Mouse (Mus musculus): ENCODE measurements around the gene Lrig2. TPM values are rescaled to one million over a fixed set of nuclear protein-coding genes. Genes with fewer than 3 reads are reported as not detected.
A peak's percentile ranks its signal among the peaks of the same experiment; 100 is the strongest.

The Lrig2 gene
- polyA plus RNA-seq, 1 experiment from 2014 or later, result 20.9 TPM

DNA sequence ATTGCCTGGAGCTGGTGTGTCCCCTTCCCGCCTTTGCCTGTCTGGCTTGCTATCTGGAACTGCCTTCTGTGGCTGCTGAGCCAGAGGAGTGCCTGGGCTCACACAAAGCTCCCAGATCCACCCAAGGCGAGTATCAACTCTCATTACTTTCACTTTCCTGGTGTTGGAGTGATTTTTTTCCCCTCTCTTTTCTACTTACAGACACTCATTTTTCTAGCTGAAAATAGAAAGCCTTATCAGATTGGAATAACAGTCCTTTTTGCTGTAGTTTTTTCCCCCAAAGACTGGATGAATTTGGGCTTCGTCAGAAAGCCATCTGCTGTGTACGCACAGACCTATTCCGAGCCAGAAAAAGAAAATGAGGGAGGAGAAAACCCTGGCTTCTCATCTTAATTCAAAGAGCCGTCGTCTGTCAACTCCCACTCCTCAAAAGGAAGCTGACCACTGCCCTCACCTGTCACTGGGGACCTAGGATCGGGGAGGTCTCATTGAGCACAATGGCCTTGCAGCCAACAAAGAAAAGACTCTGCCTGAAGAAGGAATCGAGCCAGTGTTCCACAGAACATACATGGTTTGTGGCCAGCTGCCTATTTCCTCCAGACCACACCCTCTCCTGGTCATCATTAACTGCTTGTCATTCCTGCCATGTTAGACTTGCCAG, 127.9 kb downstream of the Lrig2 start:
- H3K9me3 ChIP-seq (replicated peaks; ENCODE audit: control insufficient read depth, low read length), result no peaks in the 10 kb centered on the region
- H3K9ac ChIP-seq (ENCODE audit: low read length), result no peak overlapping the region; the same call in 1 of the 2 replicates
- no peaks in the 10 kb centered on the region for H3K36me3 ChIP-seq (ENCODE audit: control insufficient read depth, insufficient read depth, low read length)
- H3K27me3 ChIP-seq (replicated peaks; ENCODE audit: control insufficient read depth, insufficient read depth, low read length), result no peaks in the 10 kb centered on the region
- peaks cover 10% of the 10 kb centered on the region for H3K4me1 ChIP-seq (ENCODE audit: control insufficient read depth, insufficient read depth, low read length)
- peak; percentile 68 for DNase-seq (ENCODE audit: low spot score)
- WGBS, result 46% methylated on average over 9 of the region's 9 CpGs
- H3K4me2 ChIP-seq (ENCODE audit: low read length), result no peak overlapping the region
- peak; percentile 74; the same call in 1 of the 2 replicates for ATAC-seq
- H3K27ac ChIP-seq (ENCODE audit: low read depth, low read length), result peak overlapping the region; percentile 74
- H3K4me3 ChIP-seq (ENCODE audit: low read depth, low read length), result no peak overlapping the region

DNA sequence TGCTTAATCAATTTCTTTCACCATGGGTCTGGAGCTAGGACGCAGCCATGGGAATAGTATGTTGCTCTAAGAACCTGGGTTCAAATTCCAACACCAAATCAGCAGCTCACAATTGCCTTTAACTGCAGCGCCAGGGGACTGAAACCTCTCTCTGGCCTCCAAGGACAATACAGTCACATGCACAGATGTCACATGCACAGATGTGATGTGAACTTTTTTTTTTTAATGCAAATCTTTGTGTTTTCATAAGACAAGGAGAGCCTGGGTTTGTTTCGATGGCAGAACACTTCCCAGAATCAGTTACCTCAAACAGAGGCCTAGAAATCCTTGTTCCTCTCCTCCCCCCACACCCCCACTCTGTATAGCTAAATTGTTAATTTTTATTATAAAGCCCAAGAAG, 133.5 kb downstream of the Lrig2 start:
- Histone ChIP-seq H3K4me1 (ENCODE audit: control insufficient read depth, insufficient read depth, low read length) (no peaks in the 10 kb centered on the region), H3K4me2 (ENCODE audit: low read length) (no peak overlapping the region), H3K4me3 (ENCODE audit: low read depth, low read length) (no peak overlapping the region), H3K9me3 (replicated peaks; ENCODE audit: control insufficient read depth, low read length) (no peaks in the 10 kb centered on the region), H3K9ac (ENCODE audit: low read length) (no peak overlapping the region), H3K27me3 (replicated peaks; ENCODE audit: control insufficient read depth, insufficient read depth, low read length) (no peaks in the 10 kb centered on the region), H3K36me3 (ENCODE audit: control insufficient read depth, insufficient read depth, low read length) (no peaks in the 10 kb centered on the region), H3K27ac (ENCODE audit: low read depth, low read length) (no peak overlapping the region)
- DNase-seq (ENCODE audit: low spot score), result no peak
- WGBS, result 75% methylated on average over 3 of the region's 3 CpGs
- no peak for ATAC-seq

GRCm38 (mm10) chr3:104373907-104374306, 137.8 kb downstream of the Lrig2 start:
- no peaks in the 10 kb centered on the region for H3K27me3 ChIP-seq (replicated peaks; ENCODE audit: control insufficient read depth, insufficient read depth, low read length)
- H3K27ac ChIP-seq (ENCODE audit: low read depth, low read length), result no peak overlapping the region
- no peak overlapping the region for H3K4me3 ChIP-seq (ENCODE audit: low read depth, low read length)
- no peak for ATAC-seq
- H3K9me3 ChIP-seq (replicated peaks; ENCODE audit: control insufficient read depth, low read length), result no peaks in the 10 kb centered on the region
- 84% methylated on average over 8 of the region's 8 CpGs for WGBS
- H3K4me2 ChIP-seq (ENCODE audit: low read length), result no peak overlapping the region
- no peaks in the 10 kb centered on the region for H3K36me3 ChIP-seq (ENCODE audit: control insufficient read depth, insufficient read depth, low read length)
- no peak overlapping the region for H3K9ac ChIP-seq (ENCODE audit: low read length)
- DNase-seq (ENCODE audit: low spot score), result no peak
- H3K4me1 ChIP-seq (ENCODE audit: control insufficient read depth, insufficient read depth, low read length), result no peaks in the 10 kb centered on the region

DNA sequence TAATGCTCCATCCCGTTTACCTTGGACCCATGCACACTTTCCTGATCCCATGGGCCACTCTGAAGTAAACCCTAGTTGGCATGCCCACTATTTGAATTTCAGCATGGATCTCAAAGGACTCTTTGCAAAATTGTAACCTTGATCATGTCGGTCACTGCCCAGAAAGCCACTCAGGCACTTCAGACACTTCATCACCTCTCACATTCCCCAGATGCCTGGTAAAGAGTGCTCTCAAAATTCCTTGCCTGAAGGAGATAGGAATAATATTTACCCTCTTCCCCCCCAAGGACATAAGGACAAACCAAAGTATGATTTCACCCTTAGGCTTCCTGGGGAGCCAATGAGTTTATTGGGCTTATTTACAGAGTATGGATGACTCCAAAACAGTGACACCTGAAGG, 139.3 kb downstream of the Lrig2 start:
- DNase-seq (ENCODE audit: low spot score), result no peak
- no peak overlapping the region for H3K27ac ChIP-seq (ENCODE audit: low read depth, low read length)
- no peak overlapping the region for H3K4me2 ChIP-seq (ENCODE audit: low read length)
- no peak overlapping the region for H3K4me3 ChIP-seq (ENCODE audit: low read depth, low read length)
- no peaks in the 10 kb centered on the region for H3K36me3 ChIP-seq (ENCODE audit: control insufficient read depth, insufficient read depth, low read length)
- H3K9me3 ChIP-seq (replicated peaks; ENCODE audit: control insufficient read depth, low read length), result no peaks in the 10 kb centered on the region
- H3K9ac ChIP-seq (ENCODE audit: low read length), result no peak overlapping the region
- no peaks in the 10 kb centered on the region for H3K4me1 ChIP-seq (ENCODE audit: control insufficient read depth, insufficient read depth, low read length)
- 93% methylated on average over 2 of the region's 2 CpGs for WGBS
- no peaks in the 10 kb centered on the region for H3K27me3 ChIP-seq (replicated peaks; ENCODE audit: control insufficient read depth, insufficient read depth, low read length)
- ATAC-seq, result no peak

GRCm38 (mm10) chr3:104367912-104368311, 143.8 kb downstream of the Lrig2 start:
- Histone ChIP-seq H3K27me3 (replicated peaks; ENCODE audit: control insufficient read depth, insufficient read depth, low read length) (no peaks in the 10 kb centered on the region), H3K27ac (ENCODE audit: low read depth, low read length) (no peak overlapping the region), H3K9ac (ENCODE audit: low read length) (no peak overlapping the region), H3K36me3 (ENCODE audit: control insufficient read depth, insufficient read depth, low read length) (no peaks in the 10 kb centered on the region), H3K9me3 (replicated peaks; ENCODE audit: control insufficient read depth, low read length) (no peaks in the 10 kb centered on the region), H3K4me3 (ENCODE audit: low read depth, low read length) (no peak overlapping the region), H3K4me2 (ENCODE audit: low read length) (no peak overlapping the region), H3K4me1 (ENCODE audit: control insufficient read depth, insufficient read depth, low read length) (no peaks in the 10 kb centered on the region)
- ATAC-seq, result no peak
- no peak for DNase-seq (ENCODE audit: low spot score)
- 82% methylated on average over 2 of the region's 2 CpGs for WGBS

- no peaks in the 10 kb centered on the region for H3K4me1 ChIP-seq (ENCODE audit: control insufficient read depth, insufficient read depth, low read length)
- WGBS, result 86% methylated on average over 8 of the region's 8 CpGs
These were observed 149.9 kb downstream of the Lrig2 start for GRCm38 (mm10) chr3:104361814-104362213.

GRCm38 (mm10) chr3:104360325-104360724, 151.4 kb downstream of the Lrig2 start:
- Histone ChIP-seq H3K4me2 (ENCODE audit: low read length) (no peak overlapping the region), H3K4me3 (ENCODE audit: low read depth, low read length) (no peak overlapping the region), H3K27ac (ENCODE audit: low read depth, low read length) (no peak overlapping the region), H3K36me3 (ENCODE audit: control insufficient read depth, insufficient read depth, low read length) (no peaks in the 10 kb centered on the region), H3K9me3 (replicated peaks; ENCODE audit: control insufficient read depth, low read length) (no peaks in the 10 kb centered on the region), H3K9ac (ENCODE audit: low read length) (no peak overlapping the region), H3K4me1 (ENCODE audit: control insufficient read depth, insufficient read depth, low read length) (no peaks in the 10 kb centered on the region), H3K27me3 (replicated peaks; ENCODE audit: control insufficient read depth, insufficient read depth, low read length) (no peaks in the 10 kb centered on the region)
- no peak for ATAC-seq
- no peak for DNase-seq (ENCODE audit: low spot score)
- WGBS, result 86% methylated on average over 5 of the region's 5 CpGs

More at GRCm38 (mm10) chr3:104361814-104362213, 149.9 kb downstream of the Lrig2 start:
- H3K4me3 ChIP-seq (ENCODE audit: low read depth, low read length), result no peak overlapping the region
- no peaks in the 10 kb centered on the region for H3K9me3 ChIP-seq (replicated peaks; ENCODE audit: control insufficient read depth, low read length)
- H3K27me3 ChIP-seq (replicated peaks; ENCODE audit: control insufficient read depth, insufficient read depth, low read length), result no peaks in the 10 kb centered on the region
- DNase-seq (ENCODE audit: low spot score) (no peak), ATAC-seq (no peak)
- no peak overlapping the region for H3K27ac ChIP-seq (ENCODE audit: low read depth, low read length)
- H3K4me2 ChIP-seq (ENCODE audit: low read length), result no peak overlapping the region
- H3K36me3 ChIP-seq (ENCODE audit: control insufficient read depth, insufficient read depth, low read length), result no peaks in the 10 kb centered on the region
- H3K9ac ChIP-seq (ENCODE audit: low read length), result no peak overlapping the region

DNA sequence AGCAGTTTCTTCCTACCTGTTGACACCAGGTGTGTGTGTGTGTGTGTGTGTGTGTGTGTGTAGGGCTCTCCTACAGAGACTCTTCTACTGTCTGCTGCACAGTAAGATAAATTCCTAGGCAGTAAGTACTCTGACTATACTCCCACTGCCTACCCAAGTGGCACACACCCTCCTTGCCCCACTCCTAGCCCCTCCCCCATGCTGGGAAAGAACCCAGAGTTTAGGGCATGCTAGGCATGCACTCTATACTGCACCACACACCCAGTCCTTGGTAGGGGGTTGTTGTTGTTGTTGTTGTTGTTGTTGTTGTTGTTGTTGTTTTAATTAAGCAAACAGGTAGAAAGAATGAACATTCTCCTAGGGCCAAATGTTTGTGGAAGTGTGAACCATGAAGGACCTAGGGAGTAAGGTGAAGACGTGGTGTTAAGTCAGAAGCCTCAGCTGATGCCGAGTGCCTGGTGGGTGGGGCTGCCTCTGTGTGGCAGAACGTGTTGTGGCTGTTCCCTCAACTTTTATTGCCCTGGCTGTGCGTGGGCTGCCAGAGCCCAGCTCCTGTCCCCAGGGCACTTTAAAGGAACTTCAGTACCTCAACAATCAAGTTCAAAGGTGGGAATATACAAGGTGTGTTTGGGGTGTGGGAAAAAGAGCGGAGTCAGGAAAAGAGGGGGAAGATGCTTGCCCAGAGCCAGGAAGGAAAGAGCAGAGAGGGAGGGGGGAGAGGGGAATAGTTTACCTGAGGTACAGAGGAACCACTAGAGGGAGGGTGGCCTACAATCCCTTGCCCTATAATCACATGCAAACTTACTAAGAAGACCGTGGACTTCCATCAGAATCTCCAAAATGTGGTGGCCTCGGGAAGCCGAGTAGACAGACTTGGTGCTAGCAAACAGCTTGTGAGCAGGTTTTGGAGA, 152.2 kb downstream of the Lrig2 start:
- ATAC-seq, result no peak
- 76% methylated on average over 8 of the region's 8 CpGs for WGBS

GRCm38 (mm10) chr3:104358747-104359146, 153.0 kb downstream of the Lrig2 start:
- H3K4me1 ChIP-seq (ENCODE audit: control insufficient read depth, insufficient read depth, low read length), result no peaks in the 10 kb centered on the region
- H3K9ac ChIP-seq (ENCODE audit: low read length), result no peak overlapping the region
- ATAC-seq (no peak), DNase-seq (ENCODE audit: low spot score) (no peak)
- WGBS, result 77% methylated on average over 5 of the region's 5 CpGs
- no peak overlapping the region for H3K4me2 ChIP-seq (ENCODE audit: low read length)
- H3K27me3 ChIP-seq (replicated peaks; ENCODE audit: control insufficient read depth, insufficient read depth, low read length), result no peaks in the 10 kb centered on the region
- no peak overlapping the region for H3K4me3 ChIP-seq (ENCODE audit: low read depth, low read length)
- no peaks in the 10 kb centered on the region for H3K9me3 ChIP-seq (replicated peaks; ENCODE audit: control insufficient read depth, low read length)
- H3K27ac ChIP-seq (ENCODE audit: low read depth, low read length), result no peak overlapping the region
- H3K36me3 ChIP-seq (ENCODE audit: control insufficient read depth, insufficient read depth, low read length), result no peaks in the 10 kb centered on the region

More for the DNA sequence above, 152.2 kb downstream of the Lrig2 start:
- no peak for DNase-seq (ENCODE audit: low spot score)
- Histone ChIP-seq H3K4me1 (ENCODE audit: control insufficient read depth, insufficient read depth, low read length) (no peaks in the 10 kb centered on the region), H3K27me3 (replicated peaks; ENCODE audit: control insufficient read depth, insufficient read depth, low read length) (no peaks in the 10 kb centered on the region), H3K9ac (ENCODE audit: low read length) (no peak overlapping the region), H3K9me3 (replicated peaks; ENCODE audit: control insufficient read depth, low read length) (no peaks in the 10 kb centered on the region), H3K4me3 (ENCODE audit: low read depth, low read length) (no peak overlapping the region), H3K4me2 (ENCODE audit: low read length) (no peak overlapping the region), H3K27ac (ENCODE audit: low read depth, low read length) (no peak overlapping the region), H3K36me3 (ENCODE audit: control insufficient read depth, insufficient read depth, low read length) (no peaks in the 10 kb centered on the region)
